Mouse (Mus musculus) bone marrow, adult 2 months (tissue): ENCODE results near the gene H2-T23.
"Not testable (repeated sequence)": the region's sequence is repeated elsewhere in the genome, so short reads cannot be mapped to it uniquely, and the experiment has no call there.

ENCODE experiments used
- CTCF ChIP-seq: fragments of 200-500 bp; IDR thresholded peaks from 2 replicates; pipeline ENCODE4 v1.5.1; 2011; ENCODE audit warnings: low read length, control low read depth; ENCODE audit not compliant: control insufficient read depth, insufficient read depth
- POLR2A ChIP-seq: fragments of 200-500 bp; IDR thresholded peaks from 2 replicates; pipeline ENCODE4 v1.6.1; 2011; ENCODE audit warnings: low read depth, mild to moderate bottlenecking, control low read depth, low read length, borderline replicate concordance; ENCODE audit not compliant: control insufficient read depth

- TF ChIP-seq CTCF, result not testable (repeated sequence)
- peak; percentile 52 for TF ChIP-seq POLR2A
These were observed at the start of gene H2-T23 for GRCm38 (mm10) chr17:36032351-36032875.
